Mouse (Mus musculus) embryonic facial prominence, embryonic 10.5 days (tissue): ENCODE data around the gene Hpca. TPM values are rescaled to one million over a fixed set of nuclear protein-coding genes. Genes with fewer than 3 reads are reported as not detected.

ENCODE experiments used
- DNase-seq: peaks from one replicate; pipeline ENCODE4 v3.0.0-alpha.2; 2017; ENCODE audit warnings: low spot score
- H3K27ac ChIP-seq: fragments of 300-500 bp; sonication (generic); replicated peaks from 2 replicates; pipeline ENCODE4 v1.5.1; 2016; ENCODE audit warnings: mild to moderate bottlenecking
- H3K27me3 ChIP-seq: fragments of 300-500 bp; sonication (generic); replicated peaks from 2 replicates; pipeline ENCODE4 v1.6.1; 2016; ENCODE audit warnings: low read depth, mild to moderate bottlenecking; ENCODE audit not compliant: poor library complexity, severe bottlenecking
- H3K36me3 ChIP-seq: fragments of 300-500 bp; sonication (generic); replicated peaks from 2 replicates; pipeline ENCODE4 v1.6.1; 2016; ENCODE audit warnings: mild to moderate bottlenecking, moderate library complexity
- H3K4me1 ChIP-seq: fragments of 300-500 bp; sonication (generic); 2 replicates; pipeline ENCODE4 v1.6.1; 2016
- H3K4me3 ChIP-seq: fragments of 300-500 bp; sonication (generic); 2 replicates; pipeline ENCODE4 v1.5.1; 2016; ENCODE audit warnings: mild to moderate bottlenecking, moderate library complexity
- H3K9me3 ChIP-seq: fragments of 300-500 bp; sonication (generic); 2 replicates; pipeline ENCODE4 v1.6.1; 2016; ENCODE audit warnings: mild to moderate bottlenecking
- WGBS: fragments of 180-500 bp; shearing (Covaris S2); methylation state at CpG from one replicate; pipeline ENCODE4 v1.1.7; 2016; 5-methylcytosine and 5-hydroxymethylcytosine counted together
- polyA plus RNA-seq: library from polyadenylated mRNA; unstranded; fragments of >200 nt; fragmentation: Nextera tagmentation; extraction: Ambion mirVana; gene quantifications from 2 replicates; pipeline ENCODE4 v1.2.1, GENCODE M21; 2016

Hpca gene
- polyA plus RNA-seq, 1 experiment from 2014 or later, result 0.66 TPM

DNA sequence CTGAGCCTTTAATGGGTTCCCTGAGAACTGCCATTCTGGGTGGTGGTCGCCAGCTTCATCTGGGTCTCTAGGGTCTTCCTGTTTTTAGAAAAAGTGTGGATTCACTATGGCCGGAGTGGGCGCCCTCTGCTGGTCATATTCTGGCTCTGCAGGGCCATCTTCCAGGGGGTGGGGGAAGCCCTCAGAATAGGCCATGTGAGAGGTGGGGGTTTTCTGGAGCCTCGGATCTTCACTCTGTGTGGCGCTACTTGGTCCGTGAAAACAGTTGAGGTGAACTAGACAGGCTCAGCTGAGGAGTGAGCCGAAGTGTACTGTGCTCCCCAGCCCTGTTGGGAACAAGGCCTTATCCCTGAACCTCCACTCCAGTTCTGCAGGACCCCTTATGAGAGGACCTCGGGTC is 8.3 kb upstream of the Hpca start:
- 1% methylated on average over 8 of the region's 8 CpGs for WGBS
- H3K36me3 ChIP-seq, result no peaks in the 10 kb centered on the region
- H3K4me1 ChIP-seq, result peaks cover 54% of the 10 kb centered on the region
- peak; percentile 85 for DNase-seq
- H3K9me3 ChIP-seq, result no peaks in the 10 kb centered on the region
- peaks cover 43% of the 10 kb centered on the region for H3K27me3 ChIP-seq
- H3K4me3 ChIP-seq, result peak overlapping the region; percentile 54
- H3K27ac ChIP-seq, result peak overlapping the region; percentile 78

DNA sequence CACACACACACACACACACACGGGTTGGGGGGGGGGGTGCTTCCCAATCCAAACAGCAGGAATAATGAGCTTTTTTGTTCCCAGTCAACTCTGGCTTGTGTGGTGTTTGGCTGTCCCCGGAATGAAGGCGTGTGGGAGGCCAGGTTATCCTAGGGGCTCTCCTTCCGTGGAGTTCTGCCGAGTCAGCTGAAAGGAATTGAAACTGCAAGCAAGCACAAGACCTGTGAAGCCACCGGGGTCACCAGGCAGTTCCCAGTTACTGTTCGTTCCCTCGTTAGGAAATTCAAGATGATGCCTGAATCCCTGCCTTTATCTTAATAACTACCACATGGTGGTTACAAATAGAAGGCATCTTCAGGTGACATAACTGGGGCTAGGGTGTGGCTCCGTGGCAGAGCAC is 7.6 kb upstream of the Hpca start:
- Histone ChIP-seq H3K9me3 (no peaks in the 10 kb centered on the region), H3K4me1 (peaks cover 53% of the 10 kb centered on the region), H3K4me3 (no peak overlapping the region), H3K36me3 (no peaks in the 10 kb centered on the region), H3K27me3 (peaks cover 48% of the 10 kb centered on the region), H3K27ac (no peak overlapping the region; the same call in 1 of the 2 replicates)
- peak; percentile 27 for DNase-seq
- 33% methylated on average over 9 of the region's 9 CpGs for WGBS

DNA sequence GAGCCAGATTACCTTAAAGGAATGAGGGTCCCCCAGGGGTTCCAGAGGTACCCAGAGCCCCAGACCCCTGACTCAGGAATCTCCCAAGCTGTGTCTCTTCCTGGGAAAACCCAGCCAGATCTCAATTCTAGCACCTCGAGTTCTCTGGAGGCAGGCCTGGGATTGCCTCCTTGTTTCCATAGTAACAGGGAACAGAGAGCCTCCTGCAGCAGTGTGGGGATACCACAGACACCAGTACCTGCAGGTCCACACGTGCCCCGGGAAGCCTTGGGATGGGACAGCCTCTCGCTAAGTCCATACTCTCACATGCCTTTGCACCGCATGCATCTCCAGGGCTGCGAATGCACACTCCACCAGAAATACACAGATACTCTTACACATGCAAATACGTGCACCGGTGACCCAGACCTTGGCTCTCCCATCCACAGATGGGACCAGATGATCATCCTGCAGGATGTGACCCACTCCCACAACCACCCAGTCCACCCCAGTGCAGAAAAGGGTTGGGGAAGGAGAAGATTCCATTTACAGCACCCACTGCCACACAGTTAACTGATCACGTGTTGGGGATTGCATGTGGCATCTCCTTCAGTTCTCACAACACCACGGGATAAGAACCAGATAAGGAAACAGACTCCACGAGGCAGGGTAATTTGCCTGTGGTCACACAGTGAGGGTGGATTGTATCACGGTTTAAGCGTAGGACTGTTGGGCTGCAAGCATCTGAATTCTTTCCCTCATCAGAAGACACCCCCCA is 6.9 kb upstream of the Hpca start:
- Histone ChIP-seq H3K4me3 (no peak overlapping the region), H3K36me3 (no peaks in the 10 kb centered on the region), H3K27ac (no peak overlapping the region; the same call in 1 of the 2 replicates), H3K4me1 (peaks cover 53% of the 10 kb centered on the region), H3K27me3 (peaks cover 55% of the 10 kb centered on the region), H3K9me3 (no peaks in the 10 kb centered on the region)
- no peak for DNase-seq
- WGBS, result 68% methylated on average over 13 of the region's 13 CpGs

DNA sequence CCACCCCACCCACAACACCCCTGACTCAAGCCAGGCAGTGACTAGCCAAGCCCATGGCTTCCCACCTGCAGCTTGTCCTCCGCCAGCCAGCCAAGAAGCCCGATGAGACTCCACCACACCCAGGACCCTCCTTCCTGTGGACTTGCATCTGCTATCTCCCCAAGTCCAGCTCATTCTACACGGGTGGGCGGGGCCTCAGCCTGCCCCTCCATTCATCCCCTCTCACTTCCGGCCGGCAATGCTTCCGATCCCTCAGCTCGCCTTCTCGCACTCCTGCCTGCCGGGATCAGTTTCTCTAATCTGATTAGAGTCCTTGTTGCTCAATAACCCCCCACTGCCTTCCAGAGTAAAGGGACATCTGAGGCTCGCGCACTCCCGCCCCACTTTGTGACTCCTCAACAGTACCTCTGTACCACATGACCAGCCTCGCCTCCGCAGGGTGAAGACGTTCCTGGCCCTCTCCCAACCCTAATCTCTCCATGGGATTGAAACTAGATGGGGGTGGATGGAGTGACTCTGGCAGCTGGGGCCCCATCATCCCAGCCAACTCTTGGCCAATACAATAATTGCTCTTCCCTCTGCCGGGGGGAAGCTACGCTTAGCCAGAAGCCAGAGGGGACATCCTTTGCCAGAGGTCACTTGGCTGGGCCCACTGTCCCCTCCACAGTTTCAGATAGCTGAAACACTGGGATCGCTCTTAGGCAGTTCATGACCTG is 4.1 kb upstream of the Hpca start:
- Histone ChIP-seq H3K36me3 (no peaks in the 10 kb centered on the region), H3K27me3 (peaks cover 68% of the 10 kb centered on the region), H3K4me1 (peaks cover 58% of the 10 kb centered on the region), H3K4me3 (peak overlapping the region; percentile 46), H3K9me3 (no peaks in the 10 kb centered on the region), H3K27ac (no peak overlapping the region)
- WGBS, result 11% methylated on average over 19 of the region's 19 CpGs
- peak; percentile 42 for DNase-seq

DNA sequence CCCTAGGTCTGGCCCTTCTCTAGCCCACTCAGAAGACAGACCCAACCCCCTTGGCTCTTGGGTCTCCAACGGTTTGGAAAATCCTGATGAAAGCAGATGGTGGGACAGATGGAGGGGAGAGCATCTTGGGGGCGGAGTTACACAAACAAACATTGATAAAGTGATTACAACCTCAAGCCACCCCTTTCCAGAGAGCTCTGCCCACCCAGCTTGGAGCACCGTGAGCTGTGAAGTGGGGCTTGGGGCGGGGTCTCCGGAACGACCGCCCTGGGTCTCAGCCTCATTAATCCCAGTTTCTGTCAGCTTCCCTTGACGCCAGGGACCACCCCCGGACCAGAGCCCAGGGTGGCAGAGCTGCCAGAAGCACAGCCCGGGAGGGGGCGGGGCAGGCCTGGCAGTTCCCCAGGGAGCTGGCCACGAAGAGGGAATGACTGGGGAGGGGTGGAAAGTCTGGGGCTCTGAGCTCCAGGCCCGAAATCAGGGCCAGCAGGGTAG is 2.9 kb upstream of the Hpca start:
- WGBS, result 11% methylated on average over 13 of the region's 13 CpGs
- no peak for DNase-seq
- peak overlapping the region; percentile 30; the same call in 1 of the 2 replicates for H3K4me3 ChIP-seq
- no peaks in the 10 kb centered on the region for H3K36me3 ChIP-seq
- peaks cover 80% of the 10 kb centered on the region for H3K27me3 ChIP-seq
- no peaks in the 10 kb centered on the region for H3K9me3 ChIP-seq
- peaks cover 53% of the 10 kb centered on the region for H3K4me1 ChIP-seq
- no peak overlapping the region for H3K27ac ChIP-seq

DNA sequence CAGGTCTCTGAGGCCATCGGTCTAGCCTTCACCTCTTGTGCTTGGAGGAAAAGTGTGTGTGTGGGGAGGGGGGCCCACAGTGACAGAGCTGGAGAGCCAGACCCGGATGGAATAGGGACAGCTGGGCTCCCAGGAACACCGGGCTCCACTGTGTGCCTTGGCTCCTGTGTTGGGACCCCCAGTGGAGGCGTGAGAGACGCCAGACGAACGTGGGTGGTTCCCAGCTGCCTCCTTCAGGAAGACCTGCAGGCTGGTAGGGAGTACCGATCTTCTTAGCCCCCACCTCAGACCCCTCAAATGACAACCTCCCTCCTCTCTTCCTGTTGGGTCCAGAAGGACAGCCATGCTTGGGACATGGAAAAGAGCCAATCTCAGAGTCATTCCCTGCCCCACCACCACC is 883 bp upstream of the Hpca start:
- no peak overlapping the region for H3K27ac ChIP-seq
- H3K36me3 ChIP-seq, result no peaks in the 10 kb centered on the region
- WGBS, result 46% methylated on average over 8 of the region's 8 CpGs
- peaks cover 36% of the 10 kb centered on the region for H3K4me1 ChIP-seq
- H3K9me3 ChIP-seq, result no peaks in the 10 kb centered on the region
- peaks cover 86% of the 10 kb centered on the region for H3K27me3 ChIP-seq
- no peak overlapping the region for H3K4me3 ChIP-seq
- DNase-seq, result no peak

DNA sequence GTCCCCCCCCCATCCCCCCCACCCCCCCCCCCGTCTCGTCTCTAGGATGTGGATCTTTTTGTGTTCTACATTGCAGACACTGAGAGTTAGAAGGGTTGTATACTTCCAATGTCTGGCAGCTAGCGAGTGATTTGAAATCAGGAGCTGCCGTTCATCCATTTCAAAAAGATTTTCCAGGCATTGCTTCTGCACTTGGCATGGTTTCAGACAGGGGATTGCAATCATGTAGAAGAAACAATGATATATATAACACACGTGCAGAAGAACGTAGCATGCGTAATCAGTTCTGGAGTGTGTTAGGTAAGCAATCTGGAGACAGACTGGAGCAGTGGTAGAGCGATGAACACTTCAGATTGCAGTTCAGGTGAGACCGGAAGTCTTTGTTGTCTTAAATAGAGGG is 271 bp upstream of the Hpca start:
- Histone ChIP-seq H3K27ac (no peak overlapping the region), H3K4me1 (peaks cover 36% of the 10 kb centered on the region), H3K36me3 (no peaks in the 10 kb centered on the region), H3K4me3 (no peak overlapping the region), H3K9me3 (no peaks in the 10 kb centered on the region), H3K27me3 (peaks cover 86% of the 10 kb centered on the region)
- 39% methylated on average over 9 of the region's 9 CpGs for WGBS
- DNase-seq, result no peak

DNA sequence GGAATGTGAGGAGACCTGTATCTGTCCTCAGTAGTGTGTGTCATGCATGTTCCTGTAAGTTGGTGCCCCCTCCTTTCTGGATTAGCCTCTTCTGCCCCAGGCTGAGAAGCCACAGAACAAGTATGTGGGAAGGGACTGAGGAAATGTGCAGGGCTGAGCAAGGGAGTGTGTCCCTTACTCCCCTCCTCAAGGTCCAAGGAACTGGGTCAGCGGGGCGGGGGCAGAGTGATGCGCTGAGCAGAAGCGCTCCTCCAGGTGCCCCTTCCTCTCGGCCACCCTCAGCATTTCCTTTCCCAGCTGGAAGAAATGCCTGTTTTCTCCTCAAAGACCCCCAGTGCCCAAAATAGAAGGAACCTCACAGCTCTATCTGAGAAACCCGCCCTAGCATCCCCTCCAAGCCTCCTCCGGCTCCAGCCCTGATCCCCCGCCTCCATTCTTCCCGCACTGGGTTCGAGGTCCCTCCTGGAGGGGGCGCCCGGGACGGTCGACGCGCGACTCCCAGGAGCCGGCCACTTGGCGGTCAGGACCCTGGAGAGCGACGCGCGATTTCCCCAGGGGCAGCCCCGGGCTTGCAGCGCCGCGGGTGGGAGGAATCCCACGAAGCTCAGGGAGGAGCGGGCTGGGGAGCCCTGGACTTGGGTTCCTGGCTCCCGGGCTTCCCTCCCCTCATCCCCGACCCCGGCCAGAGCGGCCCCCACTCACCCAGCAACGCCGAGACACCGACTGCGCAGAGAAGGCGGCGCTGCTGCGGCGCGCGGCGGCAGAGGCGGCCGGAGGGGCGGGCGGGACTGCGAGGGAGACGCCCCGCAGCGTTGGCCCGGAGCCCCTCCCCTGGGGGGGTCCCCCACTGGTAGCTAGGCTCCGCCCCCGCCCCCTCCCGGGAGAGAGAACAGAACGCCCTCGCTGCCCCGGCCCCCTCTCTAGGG is 1.1 kb downstream of the Hpca start:
- Histone ChIP-seq H3K9me3 (no peaks in the 10 kb centered on the region), H3K36me3 (no peaks in the 10 kb centered on the region), H3K4me3 (peak overlapping the region; percentile 62), H3K27me3 (peaks cover 81% of the 10 kb centered on the region), H3K4me1 (peaks cover 30% of the 10 kb centered on the region), H3K27ac (no peak overlapping the region)
- 1% methylated on average over 59 of the region's 59 CpGs for WGBS
- peak; percentile 87 for DNase-seq

DNA sequence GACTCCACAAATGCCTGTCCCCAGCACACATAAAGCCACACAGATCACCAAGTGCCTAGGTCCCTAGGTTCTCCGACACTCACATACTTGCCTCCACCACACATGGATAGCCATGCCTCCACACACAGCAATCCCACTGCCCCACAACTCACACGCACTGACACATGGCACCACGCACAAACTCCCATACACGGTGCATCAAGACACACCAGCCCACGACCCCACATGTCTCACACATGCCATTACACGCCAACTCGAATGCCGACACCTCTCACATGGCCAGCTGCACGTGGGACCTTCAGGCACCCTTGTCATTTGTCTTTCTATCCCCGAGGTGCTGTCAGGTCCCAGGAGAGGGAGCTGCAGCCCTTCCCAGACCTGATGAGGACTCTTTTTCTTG is 2.1 kb downstream of the Hpca start:
- Histone ChIP-seq H3K27me3 (peaks cover 79% of the 10 kb centered on the region), H3K4me1 (peaks cover 26% of the 10 kb centered on the region), H3K9me3 (no peaks in the 10 kb centered on the region), H3K36me3 (no peaks in the 10 kb centered on the region), H3K27ac (no peak overlapping the region), H3K4me3 (no peak overlapping the region)
- no peak for DNase-seq
- 74% methylated on average over 10 of the region's 10 CpGs for WGBS

DNA sequence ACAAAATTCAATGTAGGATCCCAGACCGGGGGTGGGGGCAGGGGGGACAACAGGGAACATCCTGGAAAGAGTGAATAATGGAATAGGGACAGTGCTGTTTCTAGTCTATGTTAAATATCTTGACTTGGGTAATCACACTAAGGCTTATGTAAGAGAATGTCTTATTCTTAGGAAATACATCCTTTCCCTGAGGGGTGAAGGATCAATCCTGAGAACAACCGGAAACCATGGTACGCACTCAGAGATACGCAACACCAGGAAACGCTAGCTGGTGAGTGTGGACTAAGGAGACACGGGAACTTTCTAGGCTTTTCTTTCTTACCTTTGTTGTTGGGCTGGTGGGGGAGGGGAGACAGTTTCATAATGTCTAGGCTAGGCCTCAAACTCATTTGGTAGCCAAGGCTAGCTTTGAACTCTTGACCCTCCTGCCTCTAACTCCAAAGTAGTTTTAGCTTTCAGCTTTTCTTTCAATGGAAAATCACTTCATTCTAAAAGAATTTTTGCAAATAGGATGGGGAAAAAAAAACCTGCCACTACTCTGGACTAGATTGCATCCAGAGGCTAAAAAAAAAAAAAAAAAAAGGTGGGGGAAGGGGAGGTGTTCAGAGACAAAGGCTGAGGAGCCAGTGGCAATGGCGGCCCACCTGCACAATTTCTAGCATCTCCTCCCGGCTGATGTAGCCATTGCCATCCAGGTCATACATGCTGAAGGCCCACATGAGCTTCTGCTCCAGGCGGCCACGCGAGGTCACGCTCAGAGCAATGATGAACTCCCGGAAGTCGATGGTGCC is 3.9 kb downstream of the Hpca start:
- H3K9me3 ChIP-seq, result no peaks in the 10 kb centered on the region
- H3K4me3 ChIP-seq, result no peak overlapping the region
- H3K27ac ChIP-seq, result no peak overlapping the region
- H3K27me3 ChIP-seq, result peaks cover 79% of the 10 kb centered on the region
- DNase-seq, result no peak
- no peaks in the 10 kb centered on the region for H3K36me3 ChIP-seq
- H3K4me1 ChIP-seq, result peaks cover 32% of the 10 kb centered on the region
- WGBS, result 86% methylated on average over 14 of the region's 14 CpGs

DNA sequence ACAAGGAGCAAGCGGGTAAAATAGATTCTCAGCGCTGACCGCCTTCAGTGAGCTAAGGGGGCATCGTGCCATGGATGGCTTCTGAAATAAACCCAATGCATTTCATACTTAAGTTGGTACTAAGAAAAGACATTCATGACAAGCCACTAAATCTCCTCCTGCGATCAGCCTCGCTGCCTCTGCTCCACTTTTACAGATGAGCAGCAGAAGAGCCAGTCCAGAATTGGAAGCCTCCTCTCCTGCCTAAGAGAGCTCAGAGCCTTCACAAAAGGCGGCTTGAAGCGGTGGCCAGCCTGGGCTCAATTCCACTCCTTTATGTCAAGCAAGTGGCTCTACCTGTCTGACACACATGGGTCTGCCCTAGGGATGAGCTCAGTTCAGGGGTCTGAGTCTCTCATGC is 5.1 kb downstream of the Hpca start:
- Histone ChIP-seq H3K27ac (no peak overlapping the region), H3K4me1 (peaks cover 38% of the 10 kb centered on the region), H3K27me3 (peaks cover 67% of the 10 kb centered on the region), H3K4me3 (no peak overlapping the region), H3K9me3 (no peaks in the 10 kb centered on the region), H3K36me3 (no peaks in the 10 kb centered on the region)
- 89% methylated on average over 8 of the region's 8 CpGs for WGBS
- no peak for DNase-seq
